Comparison of ENCODE assay signal across 19 mouse cellular contexts in genomic region chr1:86994023-86994422, GRCm38 (mm10).
"Had no signal": no experiment of that assay in that cellular context is flagged by ENCODE, and none has a peak within 500 bp of the region (broad histone marks: within the 10 kb centered on the region; RNA-seq: fewer than 3 reads in every experiment).

No protein-coding gene starts in this region.

- H3K9ac ChIP-seq: kidney, embryonic 15.5 days; limb, embryonic 12.5 days; limb, embryonic 15.5 days; liver, embryonic 14.5 days; neural tube, embryonic 13.5 days had no signal

- DNase-seq: kidney, adult 2 months; kidney, postnatal 10 days; kidney, postnatal 36 days; layer of hippocampus, postnatal 36 days; lung, postnatal 10 days; lung, postnatal 4 days; midbrain, embryonic 14.5 days; retina, postnatal 1 day; thymus, adult 18-20 months; thymus, postnatal 36 days had no signal

- H3K27me3 ChIP-seq: kidney, embryonic 15.5 days; limb, embryonic 12.5 days; limb, embryonic 15.5 days had no signal

- H3K9me3 ChIP-seq: kidney, embryonic 15.5 days; limb, embryonic 12.5 days; limb, embryonic 15.5 days; neural tube, embryonic 13.5 days had no signal

- H3K4me2 ChIP-seq: kidney, embryonic 15.5 days; limb, embryonic 12.5 days; limb, embryonic 15.5 days; liver, embryonic 11.5 days; midbrain, embryonic 11.5 days; neural tube, embryonic 13.5 days had no signal

- H3K27ac ChIP-seq: kidney, embryonic 15.5 days; left cerebral cortex, adult 2 months; limb, embryonic 12.5 days; limb, embryonic 15.5 days; liver, embryonic 14.5 days; neural tube, embryonic 13.5 days had no signal

- H3K4me3 ChIP-seq: kidney, embryonic 15.5 days; left cerebral cortex, adult 2 months; limb, embryonic 12.5 days; limb, embryonic 15.5 days; myocyte; neural tube, embryonic 13.5 days had no signal

- H3K4me1 ChIP-seq: limb, embryonic 12.5 days; limb, embryonic 15.5 days had no signal
